Comparison of ENCODE assay signal across 8 mouse cellular contexts in genomic region chr13:104286336-104286735, GRCm38 (mm10). TPM values are rescaled to one million over a fixed set of nuclear protein-coding genes. Genes with fewer than 3 reads are reported as not detected.
DNase-seq lines count a peak whose midpoint lies in the region; ATAC-seq and TF ChIP-seq lines count a peak whose summit lies in the region.

No protein-coding gene starts in this region.

- peak overlapping the region; percentile 64 for H3K4me2 ChIP-seq in lung, postnatal 0 days (replicated peaks; ENCODE audit: low read depth, low read length)
- peak overlapping the region; percentile 59 for H3K4me2 ChIP-seq in embryonic facial prominence, embryonic 15.5 days (replicated peaks)
- peak overlapping the region; percentile 69 for H3K4me2 ChIP-seq in neural tube, embryonic 13.5 days

- ATAC-seq in lung, postnatal 0 days, result no peak
- no peak for ATAC-seq in embryonic facial prominence, embryonic 15.5 days (ENCODE audit: insufficient number of reproducible peaks, low FRiP score, low TSS enrichment, low read depth)
- no peak for ATAC-seq in neural tube, embryonic 13.5 days (ENCODE audit: low read depth)

- intact Hi-C loops in left cerebral cortex, postnatal 14 days (cut with DNase I), result loop anchor here (2.0 to 5.0 kb wide), 4 partner anchors 231 to 656 kb away; no protein-coding TSS in a partner anchor

- 0% methylated on average over 4 of the region's 4 CpGs for WGBS in lung, postnatal 0 days
- under 1% methylated on average over 4 of the region's 4 CpGs for WGBS in lung, adult 2 months
- WGBS in embryonic facial prominence, embryonic 15.5 days, result 0% methylated on average over 4 of the region's 4 CpGs
- 0% methylated on average over 4 of the region's 4 CpGs for WGBS in neural tube, embryonic 13.5 days

- no peak for TF ChIP-seq EP300 in lung, postnatal 0 days (IDR thresholded peaks at IDR 0.05)

- H3K4me1 ChIP-seq in lung, postnatal 0 days (ENCODE audit: insufficient read depth, low read depth, low read length), result no peaks in the 10 kb centered on the region
- H3K4me1 ChIP-seq in lung, adult 2 months (ENCODE audit: control insufficient read depth, insufficient read depth, low read length), result peaks cover 5% of the 10 kb centered on the region; the same call in 1 of the 2 replicates
- H3K4me1 ChIP-seq in embryonic facial prominence, embryonic 15.5 days, result peaks cover 11% of the 10 kb centered on the region; the same call in 1 of the 2 replicates
- peaks cover 25% of the 10 kb centered on the region for H3K4me1 ChIP-seq in neural tube, embryonic 13.5 days (replicated peaks)

- no peaks in the 10 kb centered on the region for H3K9me3 ChIP-seq in lung, postnatal 0 days (ENCODE audit: low read length)
- no peaks in the 10 kb centered on the region for H3K9me3 ChIP-seq in embryonic facial prominence, embryonic 15.5 days (replicated peaks)
- no peaks in the 10 kb centered on the region for H3K9me3 ChIP-seq in neural tube, embryonic 13.5 days

- H3K27me3 ChIP-seq in lung, postnatal 0 days (replicated peaks; ENCODE audit: insufficient read depth, low read length), result no peaks in the 10 kb centered on the region
- H3K27me3 ChIP-seq in embryonic facial prominence, embryonic 15.5 days, result no peaks in the 10 kb centered on the region
- H3K27me3 ChIP-seq in neural tube, embryonic 13.5 days, result no peaks in the 10 kb centered on the region

- peak; percentile 57 for DNase-seq in lung, postnatal 0 days (ENCODE audit: low spot score)
- DNase-seq in lung, adult 2 months, result no peak
- DNase-seq in induced T-regulatory cell, adult 2 months (ENCODE audit: low read depth), result peak; percentile 73
- DNase-seq in ovary, adult 18-20 months (ENCODE audit: low spot score), result no peak
- no peak for DNase-seq in left cerebral cortex, postnatal 14 days (ENCODE audit: low spot score in 2 of 2)
- no peak for DNase-seq in cerebellum, adult 11 months

- no peak for TF ChIP-seq CTCF in lung, postnatal 0 days (IDR thresholded peaks at IDR 0.05)
- no peak for TF ChIP-seq CTCF in lung, adult 2 months (IDR thresholded peaks at IDR 0.05; ENCODE audit: insufficient read depth, low read length)

- TF ChIP-seq POLR2A in lung, adult 2 months (IDR thresholded peaks at IDR 0.05; ENCODE audit: borderline replicate concordance, extremely low read depth, low read depth, low read length), result no peak

- peak overlapping the region; percentile 56 for H3K4me3 ChIP-seq in lung, postnatal 0 days (ENCODE audit: low read depth, low read length)
- H3K4me3 ChIP-seq in lung, adult 2 months (replicated peaks; ENCODE audit: extremely low read depth, low read depth, low read length), result no peak overlapping the region
- peak overlapping the region; percentile 52 for H3K4me3 ChIP-seq in embryonic facial prominence, embryonic 15.5 days (replicated peaks)
- H3K4me3 ChIP-seq in neural tube, embryonic 13.5 days, result peak overlapping the region; percentile 44

- peak overlapping the region; percentile 58 for H3K9ac ChIP-seq in lung, postnatal 0 days (replicated peaks; ENCODE audit: low read depth)
- 0 out of 2 replicates have a peak overlapping the region, but pooled peaks have one; percentile 23 for H3K9ac ChIP-seq in embryonic facial prominence, embryonic 15.5 days
- H3K9ac ChIP-seq in neural tube, embryonic 13.5 days, result peak overlapping the region; percentile 61

- no peaks in the 10 kb centered on the region for H3K36me3 ChIP-seq in lung, postnatal 0 days (ENCODE audit: insufficient read depth, low read length)
- H3K36me3 ChIP-seq in embryonic facial prominence, embryonic 15.5 days, result no peaks in the 10 kb centered on the region
- no peaks in the 10 kb centered on the region for H3K36me3 ChIP-seq in neural tube, embryonic 13.5 days

- H3K27ac ChIP-seq in lung, postnatal 0 days (ENCODE audit: low read length), result peak overlapping the region; percentile 88
- peak overlapping the region; percentile 91 for H3K27ac ChIP-seq in embryonic facial prominence, embryonic 15.5 days (replicated peaks)
- H3K27ac ChIP-seq in neural tube, embryonic 13.5 days (replicated peaks), result peak overlapping the region; percentile 69

RNA-seq across cellular contexts. Expression of gene Adamts6, which starts 1.3 kb away (rescaled TPM):
- 0.79 and 1.1 TPM in 2 replicates for polyA plus RNA-seq in lung, postnatal 0 days (2015; fragmentation: Nextera tagmentation; extraction: Ambion mirVana)
- polyA plus RNA-seq in lung, adult 2 months (2012; rRNA removed), result 0.75 and 1.5 TPM in 2 replicates
- 1.9 and 2.4 TPM in 2 replicates for polyA plus RNA-seq in embryonic facial prominence, embryonic 15.5 days (2015; fragmentation: Nextera tagmentation; extraction: Ambion mirVana)
- 1.0 and 1.6 TPM in 2 replicates for polyA plus RNA-seq in neural tube, embryonic 13.5 days (2015; fragmentation: Nextera tagmentation; extraction: Ambion mirVana)
- total RNA-seq in left cerebral cortex, postnatal 14 days (2021), result 1 to 10 TPM; 3.1 to 3.4 TPM

RNA-seq across cellular contexts. Expression of gene Ppwd1, which starts 57.7 kb away (rescaled TPM):
- polyA plus RNA-seq in lung, postnatal 0 days (2015; fragmentation: Nextera tagmentation; extraction: Ambion mirVana), result 8.3 and 8.7 TPM in 2 replicates
- 0.83 and 2.1 TPM in 2 replicates for polyA plus RNA-seq in lung, adult 2 months (2012; rRNA removed)
- 14.7 TPM in 2 replicates for polyA plus RNA-seq in embryonic facial prominence, embryonic 15.5 days (2015; fragmentation: Nextera tagmentation; extraction: Ambion mirVana)
- polyA plus RNA-seq in neural tube, embryonic 13.5 days (2015; fragmentation: Nextera tagmentation; extraction: Ambion mirVana), result 7.2 and 7.5 TPM in 2 replicates
- total RNA-seq in left cerebral cortex, postnatal 14 days (2021), result 10 to 100 TPM; 11.2 to 12.0 TPM

RNA-seq across cellular contexts. Expression of gene Cenpk, which starts 57.9 kb away (rescaled TPM):
- polyA plus RNA-seq in lung, postnatal 0 days (2015; fragmentation: Nextera tagmentation; extraction: Ambion mirVana), result 7.2 and 7.8 TPM in 2 replicates
- polyA plus RNA-seq in lung, adult 2 months (2012; rRNA removed), result 0.13 TPM in 1 of 2 replicates, not detected in the other
- 45.1 and 53.4 TPM in 2 replicates for polyA plus RNA-seq in embryonic facial prominence, embryonic 15.5 days (2015; fragmentation: Nextera tagmentation; extraction: Ambion mirVana)
- polyA plus RNA-seq in neural tube, embryonic 13.5 days (2015; fragmentation: Nextera tagmentation; extraction: Ambion mirVana), result 13.8 and 18.3 TPM in 2 replicates
- total RNA-seq in left cerebral cortex, postnatal 14 days (2021), result 1 to 10 TPM in 1 of 2 experiments, under 1 TPM in 1; 0.94 to 1.5 TPM

Comparison
In these comparisons a context has a peak if more than half of its experiments do, and no peak if none do; other contexts are left out.
1. DNase-seq: peak in lung, postnatal 0 days (single experiment) and induced T-regulatory cell, adult 2 months (single experiment); none in lung, adult 2 months (single experiment), ovary, adult 18-20 months (single experiment), left cerebral cortex, postnatal 14 days (0 of 2) and cerebellum, adult 11 months (single experiment).
2. Peak in every context shown above with its lines, with median percentiles within 50 percentile points of each other: H3K27ac ChIP-seq, H3K4me2 ChIP-seq and H3K9ac ChIP-seq.